Mouse (Mus musculus): ENCODE measurements around the gene Isg15.

Gene Isg15

GRCm38 (mm10) chr4:156200623-156201475, at the start of gene Isg15:
TSS of gene Isg15 (minus strand) at chr4:156200818.
- peak; percentile 68 for DNase-seq (ENCODE audit: low read depth, low spot score)

GRCm38 (mm10) chr4:156249567-156249966, 48.9 kb upstream of the Isg15 start:
- no peak for DNase-seq (ENCODE audit: low read depth, low spot score)

GRCm38 (mm10) chr4:156236651-156237447, 36.2 kb upstream of the Isg15 start:
- peak; percentile 48 for DNase-seq (ENCODE audit: low read depth, low spot score)

- DNase-seq (ENCODE audit: low read depth, low spot score), result peak; percentile 95
Observed at GRCm38 (mm10) chr4:156235808-156236533, 35.4 kb upstream of the Isg15 start, which contains the start of gene Noc2l. TSS of gene Noc2l (plus strand) at chr4:156236010.

DNA sequence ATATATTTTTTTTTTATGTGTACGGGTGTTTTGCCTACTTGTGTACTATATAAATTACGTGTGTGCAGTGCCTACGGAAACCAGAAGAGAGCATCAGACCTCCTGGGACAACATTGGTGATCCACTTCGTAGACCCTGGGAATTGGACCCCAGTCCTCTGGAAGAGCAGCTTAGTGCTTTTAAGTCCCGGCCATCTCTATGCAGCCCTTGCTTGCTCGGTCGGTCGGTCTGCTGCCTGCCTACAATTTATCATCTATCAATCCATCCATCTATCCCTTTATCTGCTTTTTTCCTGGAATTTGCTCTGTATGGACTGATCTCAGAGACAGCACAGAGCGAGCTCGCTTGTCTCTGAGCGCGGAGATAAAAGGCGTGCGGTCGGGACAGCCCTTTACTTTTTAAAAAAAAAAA, 34.7 kb upstream of the Isg15 start:
- peak; percentile 87 for DNase-seq (ENCODE audit: low read depth, low spot score)

GRCm38 (mm10) chr4:156234701-156235213, 34.1 kb upstream of the Isg15 start, which contains the start of gene Plekhn1:
TSS of gene Plekhn1 (minus strand) at chr4:156234857.
- peak; percentile 86 for DNase-seq (ENCODE audit: low read depth, low spot score)

DNA sequence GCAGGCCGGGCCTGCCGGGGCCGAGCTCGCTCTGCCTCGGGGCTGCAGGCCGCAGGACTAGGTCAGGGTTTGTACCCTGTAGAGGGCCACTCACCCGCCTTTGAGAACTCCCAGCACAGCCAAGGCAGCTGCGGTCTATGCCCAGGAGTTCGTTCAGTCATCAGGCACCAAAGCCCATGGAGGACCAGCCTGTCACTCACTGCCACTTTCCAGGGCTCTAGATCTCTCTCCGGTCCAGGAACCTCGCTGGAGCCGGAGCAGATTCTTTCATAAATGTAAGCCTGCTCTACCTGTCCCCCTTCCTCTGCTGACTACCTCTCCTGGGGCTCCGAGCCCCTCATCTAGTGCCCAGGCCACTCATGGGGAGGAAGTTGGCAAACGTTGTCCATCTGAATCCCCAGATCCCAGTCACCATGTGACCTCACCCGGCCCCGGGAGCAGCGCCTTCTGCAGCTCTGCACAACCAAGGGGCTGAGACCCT, 33.4 kb upstream of the Isg15 start:
- peak; percentile 19 for DNase-seq (ENCODE audit: low read depth, low spot score)

DNA sequence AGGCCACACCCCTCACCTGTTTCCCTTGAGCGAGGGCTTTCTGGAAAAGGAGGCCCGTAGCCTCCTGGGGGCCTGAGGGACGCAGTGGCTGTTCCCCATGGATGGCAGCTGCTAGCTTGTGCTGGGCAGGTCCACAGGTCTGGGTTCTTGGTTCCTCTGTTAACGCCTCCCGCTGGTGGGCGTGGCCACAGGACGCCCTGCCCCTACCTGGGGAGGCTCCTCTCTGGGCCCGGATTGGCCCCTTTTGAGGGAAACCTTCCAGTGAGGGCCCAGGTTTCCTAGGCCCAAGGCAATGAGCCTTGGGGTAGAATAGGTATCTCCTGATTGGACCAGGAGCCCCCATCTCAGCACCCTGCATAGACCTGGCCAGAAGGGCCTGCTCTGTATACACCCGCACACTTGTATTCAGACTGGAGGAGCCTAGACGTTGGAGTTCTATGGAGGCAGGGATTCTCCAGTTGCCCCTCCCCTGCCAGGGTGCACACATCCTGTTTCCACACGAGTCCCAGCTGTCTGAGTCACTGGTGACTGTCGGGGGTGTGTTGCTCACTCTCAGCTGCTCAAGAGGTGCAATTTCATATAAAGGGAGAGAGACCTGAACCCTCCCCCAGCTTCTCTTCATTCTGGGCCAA, 27.9 kb upstream of the Isg15 start:
- DNase-seq (ENCODE audit: low read depth, low spot score), result no peak

GRCm38 (mm10) chr4:156227752-156228392, 27.3 kb upstream of the Isg15 start:
- DNase-seq (ENCODE audit: low read depth, low spot score), result no peak

DNA sequence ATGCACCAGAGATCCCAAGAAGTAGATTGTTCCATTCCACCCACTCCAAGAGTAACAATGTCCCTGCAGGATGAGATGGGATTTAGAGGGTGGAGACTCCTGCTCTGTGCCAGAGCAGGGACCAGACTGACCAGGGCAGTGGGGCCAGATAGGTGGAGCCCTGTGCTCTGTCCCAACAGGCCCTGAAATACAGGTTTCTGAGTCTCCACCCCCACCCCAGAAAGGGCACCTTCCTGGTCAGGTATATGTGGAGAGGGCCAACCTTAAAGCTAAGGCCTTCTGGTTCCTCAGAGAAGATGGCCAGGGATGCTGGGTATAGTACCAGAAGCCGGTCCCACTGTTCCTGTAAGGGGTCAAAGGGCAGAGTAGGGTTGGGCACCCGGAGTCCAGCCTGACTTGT, 23.7 kb upstream of the Isg15 start:
- DNase-seq (ENCODE audit: low read depth, low spot score), result no peak

DNA sequence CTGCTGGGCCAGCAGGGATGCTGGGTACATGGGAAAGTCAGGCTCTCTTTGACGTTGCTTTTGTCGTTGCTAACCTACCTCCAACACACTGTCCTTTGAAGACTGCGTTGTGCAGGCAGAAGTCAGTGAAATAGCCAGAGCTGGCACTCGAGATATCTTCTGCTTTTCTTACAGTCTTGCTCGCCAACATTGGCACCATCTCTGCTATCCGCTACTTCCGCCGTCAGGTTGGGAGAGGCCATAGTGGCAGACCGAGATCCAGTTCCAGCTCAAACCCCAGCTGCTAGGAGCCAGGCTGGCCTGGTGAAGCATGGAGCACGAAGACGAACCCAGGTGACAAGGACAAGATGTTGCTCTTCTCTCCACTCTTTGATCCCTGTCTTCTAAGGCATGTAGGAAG, 19.3 kb upstream of the Isg15 start:
- DNase-seq (ENCODE audit: low read depth, low spot score), result no peak

DNA sequence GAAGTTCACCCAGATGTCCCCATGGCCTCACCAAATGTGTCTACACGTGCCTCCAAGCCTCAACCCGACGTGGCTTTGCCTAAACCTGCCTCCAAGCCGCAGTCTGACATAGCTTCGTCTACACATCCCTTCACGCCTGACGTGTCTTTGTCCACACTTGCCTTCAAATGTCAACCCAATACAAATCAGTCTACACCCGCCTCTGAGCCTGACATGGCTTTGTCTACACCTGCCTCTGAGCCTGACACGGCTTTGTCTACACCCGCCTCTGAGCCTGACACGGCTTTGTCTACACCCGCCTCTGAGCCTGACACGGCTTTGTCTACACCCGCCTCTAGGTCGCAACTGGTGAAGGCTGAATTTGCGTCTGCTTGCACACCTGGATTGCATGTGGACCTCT, 17.2 kb upstream of the Isg15 start:
- DNase-seq (ENCODE audit: low read depth, low spot score), result no peak

- DNase-seq (ENCODE audit: low read depth, low spot score), result no peak
Observed at GRCm38 (mm10) chr4:156217022-156217669, 16.5 kb upstream of the Isg15 start.

DNA sequence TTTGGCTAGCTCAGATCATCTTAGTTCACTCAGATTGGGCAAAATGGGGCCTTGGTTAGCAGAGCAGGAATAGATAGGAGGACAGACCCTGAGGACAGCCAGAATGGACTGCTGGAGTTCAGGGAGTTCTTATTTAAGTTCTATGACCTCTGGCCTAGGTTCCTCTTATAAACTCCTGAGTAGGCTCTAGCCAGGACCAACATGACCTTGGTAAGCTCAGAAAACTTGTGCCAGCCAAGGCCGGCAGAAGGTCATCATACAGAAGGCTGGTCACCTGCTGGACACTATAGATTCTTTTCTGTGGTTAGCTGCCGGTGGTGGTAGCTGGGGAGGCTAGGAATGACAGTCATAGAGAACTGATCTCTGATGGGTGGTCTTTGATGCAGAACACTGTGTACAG, 15.6 kb upstream of the Isg15 start:
- no peak for DNase-seq (ENCODE audit: low read depth, low spot score)

GRCm38 (mm10) chr4:156215649-156216048, 15.0 kb upstream of the Isg15 start, which contains the start of gene Perm1:
TSS of gene Perm1 (plus strand) at chr4:156215868.
- peak; percentile 59 for DNase-seq (ENCODE audit: low read depth, low spot score)

DNA sequence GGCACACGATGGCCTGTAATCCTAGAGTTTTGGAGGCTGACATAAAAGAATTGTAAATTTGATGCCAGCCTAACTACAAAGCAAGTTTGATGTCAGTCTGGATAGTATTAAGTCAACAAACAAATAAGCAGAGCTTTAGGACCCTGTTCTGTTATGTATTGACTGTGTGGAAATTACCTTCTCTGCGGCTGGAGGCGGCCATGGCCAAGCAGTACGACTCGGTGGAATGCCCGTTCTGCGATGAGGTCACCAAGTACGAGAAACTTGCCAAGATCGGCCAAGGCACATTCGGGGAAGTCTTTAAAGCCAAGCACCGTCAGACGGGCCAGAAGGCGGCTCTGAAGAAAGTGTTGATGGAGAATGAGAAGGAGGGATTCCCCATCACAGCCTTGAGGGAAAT, 12.5 kb upstream of the Isg15 start:
- no peak for DNase-seq (ENCODE audit: low read depth, low spot score)

GRCm38 (mm10) chr4:156209963-156210635, 9.5 kb upstream of the Isg15 start:
- no peak for DNase-seq (ENCODE audit: low read depth, low spot score)

GRCm38 (mm10) chr4:156208872-156209271, 8.3 kb upstream of the Isg15 start:
- DNase-seq (ENCODE audit: low read depth, low spot score), result no peak

GRCm38 (mm10) chr4:156203413-156204131, 3.0 kb upstream of the Isg15 start:
- peak; percentile 77 for DNase-seq (ENCODE audit: low read depth, low spot score)
